Mouse (Mus musculus) kidney, adult 18-20 months (tissue): ENCODE measurements around the gene Ivd.

Source experiments
- DNase-seq: peaks from one replicate; pipeline ENCODE4 v3.0.0; 2021

Gene Ivd

DNA sequence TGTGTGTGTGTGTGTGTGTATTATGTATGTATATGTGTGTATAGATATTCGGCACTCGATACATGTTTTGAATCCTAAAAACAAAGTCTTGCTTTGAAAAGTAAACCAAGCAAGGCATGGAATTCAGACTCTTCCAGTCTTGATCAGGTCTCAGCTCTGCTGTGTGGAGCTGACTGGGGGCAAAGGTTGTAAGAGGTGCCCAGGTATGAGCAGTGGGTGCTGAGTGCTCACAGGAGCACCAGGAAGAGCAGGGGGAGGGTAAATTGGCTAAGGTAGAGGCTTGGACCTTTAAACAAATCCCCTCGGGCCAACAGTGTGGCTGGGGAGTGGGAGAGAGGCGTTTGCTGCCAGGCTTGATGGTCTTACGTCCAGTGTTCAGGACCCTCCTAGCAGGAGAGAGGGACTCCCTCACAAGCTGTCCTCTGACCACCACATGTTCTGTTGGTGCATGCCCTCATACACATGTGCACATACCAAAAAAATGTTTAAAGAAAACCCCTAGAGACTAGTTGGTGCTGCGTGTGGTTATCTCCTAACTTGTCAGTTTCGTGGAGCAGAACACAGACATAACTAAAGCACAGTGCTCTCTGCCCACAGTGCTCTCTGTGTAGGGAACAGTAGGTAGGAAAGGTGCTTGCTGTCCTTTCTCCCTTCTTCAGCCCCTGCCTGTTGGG, 49.0 kb downstream of the Ivd start:
- no peak for DNase-seq

DNA sequence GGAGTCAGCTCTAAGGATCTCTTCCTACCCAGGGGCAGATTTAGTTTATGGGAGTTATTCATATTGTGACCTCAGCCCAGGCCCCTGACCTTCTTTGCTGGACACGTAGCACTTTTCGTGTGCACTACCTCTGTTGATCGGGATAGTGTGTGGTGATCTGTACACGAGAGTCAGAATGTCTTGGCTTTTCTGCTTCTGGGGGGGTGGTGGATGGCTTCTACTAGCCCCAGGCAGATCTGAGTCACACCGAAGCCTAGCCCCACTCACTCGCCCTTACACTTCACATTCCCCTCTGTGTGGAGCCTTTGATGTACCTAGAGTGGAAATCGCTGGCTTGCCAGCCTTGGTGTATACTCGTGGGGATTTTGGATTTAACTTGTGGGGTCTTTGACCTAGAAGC, 51.0 kb downstream of the Ivd start:
- DNase-seq: no peak

DNA sequence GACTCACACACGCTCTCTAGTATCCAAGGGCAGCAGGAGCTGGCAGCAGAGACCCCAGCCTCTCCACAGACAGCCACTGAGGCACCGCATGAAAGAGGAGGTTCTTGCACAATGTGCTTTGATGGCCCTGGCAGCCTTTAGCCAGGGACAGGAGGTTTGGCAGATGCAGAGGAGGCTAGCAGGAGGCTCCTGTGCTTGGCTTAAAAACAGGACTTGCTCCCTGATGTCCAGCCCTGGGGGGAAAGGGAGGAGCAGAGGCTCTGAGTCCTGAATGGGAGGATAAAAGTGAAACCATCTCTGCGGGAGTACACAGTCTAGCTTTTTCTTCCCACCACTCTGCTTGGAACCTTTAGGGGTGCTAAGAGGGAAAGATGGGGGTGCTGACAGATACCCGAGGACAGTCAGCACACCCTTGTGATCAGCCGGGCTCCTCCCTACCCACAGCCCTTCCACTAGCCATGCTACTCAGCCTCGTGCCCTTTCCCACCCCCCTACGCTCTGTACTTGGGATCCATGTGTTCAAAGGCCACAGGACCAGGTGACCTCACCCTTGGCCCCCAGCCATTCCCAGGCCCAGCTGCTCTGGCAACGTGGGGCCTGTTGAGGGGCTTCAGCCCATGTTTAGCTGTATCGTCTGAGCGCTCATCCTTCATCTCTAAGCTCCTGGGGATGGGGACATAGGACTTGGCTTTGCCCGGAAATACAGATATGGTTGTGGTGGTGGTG, 52.0 kb downstream of the Ivd start:
- peak; percentile 59 for DNase-seq

DNA sequence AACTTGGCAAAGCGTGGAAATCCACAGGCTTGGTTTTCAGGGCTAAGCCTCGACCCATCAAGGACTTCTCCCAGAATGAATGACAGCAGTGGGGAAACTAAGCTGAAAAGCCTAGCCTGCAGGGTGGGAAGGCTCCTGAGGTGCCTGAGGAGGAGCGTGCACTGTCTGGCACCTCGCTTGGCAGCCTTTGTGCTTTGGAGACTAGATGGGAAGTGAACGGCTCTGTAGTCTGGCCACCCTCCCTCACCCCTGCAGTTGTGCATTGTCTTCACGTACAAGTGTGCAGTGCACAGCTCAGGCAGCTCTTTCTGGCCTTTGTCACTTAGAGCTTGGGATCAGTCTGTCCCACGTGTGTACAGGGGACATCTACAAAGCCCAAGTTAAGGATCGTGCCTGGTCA, 52.9 kb downstream of the Ivd start:
- no peak for DNase-seq

DNA sequence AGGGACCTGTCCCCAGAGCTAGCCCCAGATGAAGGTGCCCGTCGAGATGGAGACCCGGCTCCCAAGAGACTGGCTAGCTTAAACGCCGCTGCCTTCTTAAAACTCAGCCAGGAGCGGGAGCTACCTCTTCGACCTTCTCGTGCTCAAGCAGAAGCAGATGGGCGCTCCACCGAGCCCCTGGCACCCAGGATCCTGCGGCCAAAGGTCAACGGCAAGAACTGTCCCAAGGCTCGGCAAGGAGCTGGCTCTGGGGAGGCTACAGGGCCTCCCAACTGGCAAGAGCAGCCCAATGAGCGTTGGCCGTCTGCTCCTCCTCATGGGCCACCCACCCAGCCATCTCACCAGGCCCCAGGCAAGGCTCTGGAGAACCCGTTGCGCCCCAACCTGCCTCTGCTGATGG, 54.7 kb downstream of the Ivd start:
- peak; percentile 69 for DNase-seq

DNA sequence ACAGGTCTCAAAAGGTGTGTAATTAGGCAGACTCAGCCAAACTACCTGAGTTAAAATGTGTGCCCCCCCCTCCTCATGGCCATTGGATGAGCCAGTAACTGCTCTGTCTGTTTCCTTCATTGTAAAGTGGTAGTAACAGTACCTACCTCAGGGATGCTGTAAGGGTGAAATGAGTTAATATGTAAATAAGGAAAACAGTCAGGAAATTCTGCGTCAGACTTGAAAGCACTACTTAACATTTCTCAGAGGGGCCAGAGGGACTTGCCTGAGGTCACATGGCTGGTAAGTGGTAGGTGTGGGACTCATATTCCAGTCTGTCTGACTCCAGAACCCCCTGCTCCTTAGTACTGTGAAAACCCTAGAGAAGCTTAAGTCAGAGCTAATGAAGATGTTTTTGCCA, 56.8 kb downstream of the Ivd start:
- DNase-seq: no peak

DNA sequence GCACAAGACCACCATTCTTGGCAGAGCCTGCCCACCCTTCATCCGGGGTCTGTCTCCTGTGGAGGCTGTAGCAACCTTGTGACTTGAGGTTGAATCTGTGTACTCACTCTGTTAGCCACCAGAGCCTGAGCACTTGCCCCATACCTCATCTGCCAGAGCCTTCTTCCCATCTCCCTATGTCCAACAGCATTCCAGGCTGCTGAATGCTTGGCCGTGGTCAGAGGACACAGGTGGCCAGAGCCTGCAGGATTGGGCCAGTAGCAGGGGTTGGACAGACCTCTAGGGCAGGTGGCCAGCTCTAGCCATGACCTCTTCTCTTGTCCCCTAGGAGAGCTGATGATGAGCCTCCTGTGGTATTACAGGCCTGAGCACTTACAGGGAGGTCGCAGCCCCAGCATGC, 58.7 kb downstream of the Ivd start:
- no peak for DNase-seq

DNA sequence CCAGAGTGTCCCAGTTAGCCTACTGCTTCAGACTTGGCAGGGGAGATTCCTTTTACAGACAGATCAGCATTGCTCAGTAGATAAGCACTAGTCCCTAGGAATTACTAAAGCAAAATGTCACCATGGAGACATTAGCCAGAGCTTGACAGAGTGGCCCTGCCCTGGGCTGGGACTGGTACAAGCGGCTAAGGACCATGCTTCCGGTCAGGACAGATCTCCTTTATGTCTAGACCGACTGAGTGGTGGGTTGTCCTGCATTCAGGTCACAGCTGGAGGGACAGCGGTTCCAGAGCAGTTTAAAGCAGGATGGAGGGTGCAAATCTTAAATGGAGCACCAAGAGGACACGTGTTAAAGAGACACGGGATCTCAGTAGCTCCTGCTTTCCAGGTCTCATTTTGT, 64.2 kb downstream of the Ivd start:
- no peak for DNase-seq

DNA sequence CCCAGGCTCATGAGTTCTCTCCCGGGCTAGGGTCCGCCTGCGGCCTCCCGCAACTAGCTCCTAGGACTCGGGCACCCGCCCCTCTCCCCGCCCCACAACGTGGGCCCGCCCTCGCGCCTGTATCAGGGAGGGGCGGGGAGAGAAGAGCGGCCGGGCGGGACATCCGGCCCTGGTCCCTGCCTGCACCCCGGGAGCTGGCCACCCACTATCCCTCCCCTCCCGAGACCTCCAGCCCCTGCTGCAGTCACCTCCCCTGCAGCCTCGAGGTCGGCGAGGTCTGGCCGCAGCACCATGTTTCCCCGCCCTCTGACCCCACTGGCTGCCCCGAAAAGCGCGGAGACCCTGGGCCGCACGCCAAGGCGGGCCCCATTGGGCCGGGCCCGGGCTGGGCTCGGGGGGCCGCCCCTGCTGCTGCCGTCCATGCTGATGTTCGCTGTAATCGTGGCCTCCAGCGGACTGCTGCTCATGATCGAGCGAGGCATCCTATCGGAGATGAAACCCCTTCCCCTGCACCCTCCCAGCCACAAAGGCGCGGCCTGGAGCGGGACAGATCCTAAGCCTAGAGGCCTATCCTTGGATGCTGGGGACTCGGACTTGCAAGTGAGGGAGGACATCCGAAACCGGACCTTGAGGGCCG, 64.7 kb downstream of the Ivd start, which contains the start of gene Chst14:
Gene Chst14, plus strand, starts transcription at position 136 of the 637 bp plus-strand sequence.
- peak; percentile 80 for DNase-seq

DNA sequence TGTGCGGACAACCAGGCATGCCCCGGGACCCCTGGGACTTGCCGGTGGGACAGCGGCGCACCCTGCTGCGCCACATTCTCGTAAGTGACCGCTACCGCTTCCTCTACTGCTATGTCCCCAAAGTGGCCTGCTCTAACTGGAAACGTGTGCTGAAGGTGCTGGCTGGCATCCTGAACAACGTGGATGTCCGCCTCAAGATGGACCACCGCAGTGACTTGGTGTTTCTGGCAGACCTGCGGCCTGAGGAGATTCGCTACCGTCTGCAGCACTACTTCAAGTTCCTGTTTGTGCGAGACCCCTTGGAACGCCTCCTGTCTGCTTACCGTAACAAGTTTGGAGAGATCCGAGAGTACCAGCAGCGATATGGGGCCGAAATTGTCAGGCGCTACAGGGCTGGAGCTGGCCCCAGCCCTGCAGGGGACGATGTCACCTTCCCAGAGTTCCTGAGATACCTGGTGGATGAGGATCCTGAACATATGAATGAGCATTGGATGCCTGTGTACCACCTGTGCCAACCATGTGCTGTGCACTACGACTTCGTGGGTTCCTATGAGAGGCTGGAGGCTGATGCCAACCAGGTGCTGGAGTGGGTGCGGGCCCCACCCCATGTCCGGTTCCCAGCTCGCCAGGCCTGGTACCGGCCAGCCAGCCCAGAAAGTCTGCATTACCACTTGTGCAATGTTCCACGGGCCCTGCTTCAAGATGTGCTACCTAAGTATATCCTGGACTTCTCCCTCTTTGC, 65.4 kb downstream of the Ivd start:
- DNase-seq: no peak
